Comparison of ENCODE assay signal across 17 mouse cellular contexts in the genomic region with DNA sequence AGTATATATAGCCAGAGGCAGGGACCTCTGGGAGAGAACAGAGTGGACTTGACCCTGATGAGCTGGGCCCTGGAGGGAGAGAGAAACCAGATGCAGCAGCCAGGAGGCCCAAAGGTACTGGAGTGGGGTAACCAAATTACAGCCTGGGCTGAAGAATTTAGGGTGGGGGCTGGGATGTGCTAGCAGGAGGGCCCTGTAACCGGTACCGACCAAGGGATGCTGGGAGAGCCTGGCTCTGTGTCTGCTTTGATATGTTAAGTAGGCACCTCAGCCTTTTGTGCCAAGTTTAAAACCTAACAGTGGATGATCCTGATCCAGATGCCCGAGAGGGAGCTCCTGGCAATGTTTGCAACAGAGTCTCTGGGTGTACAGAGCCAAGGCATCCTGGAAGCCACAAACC. TPM values are rescaled to one million over a fixed set of nuclear protein-coding genes. Genes with fewer than 3 reads are reported as not detected.
A peak's percentile ranks its signal among the peaks of the same experiment; 100 is the strongest.
DNase-seq lines count a peak whose midpoint lies in the region; ATAC-seq and TF ChIP-seq lines count a peak whose summit lies in the region.
"Had no signal": no experiment of that assay in that cellular context is flagged by ENCODE, and none has a peak within 500 bp of the region (broad histone marks: within the 10 kb centered on the region; RNA-seq: fewer than 3 reads in every experiment).

No protein-coding gene starts in this region.

- H3K36me3 ChIP-seq in forebrain, embryonic 10.5 days (replicated peaks) = no peaks in the 10 kb centered on the region
- H3K36me3 ChIP-seq in forebrain, postnatal 0 days (ENCODE audit: insufficient read depth) = no peaks in the 10 kb centered on the region
- H3K36me3 ChIP-seq in heart, embryonic 15.5 days = no peaks in the 10 kb centered on the region
- no peaks in the 10 kb centered on the region for H3K36me3 ChIP-seq in midbrain, embryonic 14.5 days (ENCODE audit: control insufficient read depth, insufficient read depth, low read length)
- H3K36me3 ChIP-seq in midbrain, postnatal 0 days (ENCODE audit: insufficient read depth, low read length) = no peaks in the 10 kb centered on the region
- no peaks in the 10 kb centered on the region for H3K36me3 ChIP-seq in hindbrain, postnatal 0 days (ENCODE audit: insufficient read depth, low read length)
- H3K36me3 ChIP-seq: G1E; liver, embryonic 15.5 days had no signal

- 0 out of 2 replicates have a peak overlapping the region, but pooled peaks have one; percentile 15 for H3K27ac ChIP-seq in forebrain, embryonic 10.5 days
- no peak overlapping the region for H3K27ac ChIP-seq in forebrain, postnatal 0 days (ENCODE audit: low read depth, low read length)
- peak overlapping the region; percentile 1; the same call in 1 of the 2 replicates for H3K27ac ChIP-seq in heart, embryonic 15.5 days
- no peak overlapping the region for H3K27ac ChIP-seq in midbrain, embryonic 14.5 days (replicated peaks; ENCODE audit: low read depth, low read length)
- H3K27ac ChIP-seq in midbrain, postnatal 0 days (ENCODE audit: low read depth, low read length) = no peak overlapping the region
- H3K27ac ChIP-seq in hindbrain, postnatal 0 days = no peak overlapping the region
- H3K27ac ChIP-seq: gastrocnemius, adult 2 months; liver, embryonic 15.5 days had no signal

- H3K4me2 ChIP-seq in forebrain, postnatal 0 days (ENCODE audit: low read depth) = no peak overlapping the region
- H3K4me2 ChIP-seq in heart, embryonic 15.5 days = no peak overlapping the region
- H3K4me2 ChIP-seq in midbrain, embryonic 14.5 days (ENCODE audit: low read length) = no peak overlapping the region
- H3K4me2 ChIP-seq in midbrain, postnatal 0 days (ENCODE audit: low read depth, low read length, poor library complexity, severe bottlenecking) = no peak overlapping the region
- no peak overlapping the region for H3K4me2 ChIP-seq in hindbrain, postnatal 0 days (ENCODE audit: low read depth, low read length)
- H3K4me2 ChIP-seq: liver, embryonic 15.5 days had no signal

- ATAC-seq in forebrain, postnatal 0 days = no peak
- no peak for ATAC-seq in heart, embryonic 15.5 days (replicated peaks; ENCODE audit: insufficient number of reproducible peaks, insufficient read depth, low FRiP score, low read depth)
- ATAC-seq in midbrain, embryonic 14.5 days (ENCODE audit: low FRiP score, low TSS enrichment) = no peak
- no peak for ATAC-seq in midbrain, postnatal 0 days (ENCODE audit: low FRiP score)
- no peak for ATAC-seq in hindbrain, postnatal 0 days
- ATAC-seq: activated CD4-positive, CD25-positive, alpha-beta regulatory T cell, adult 4 months had no signal

- H3K27me3 ChIP-seq in forebrain, embryonic 10.5 days (ENCODE audit: poor library complexity, severe bottlenecking) = no peaks in the 10 kb centered on the region
- no peaks in the 10 kb centered on the region for H3K27me3 ChIP-seq in forebrain, postnatal 0 days (ENCODE audit: insufficient read depth, low read length)
- no peaks in the 10 kb centered on the region for H3K27me3 ChIP-seq in heart, embryonic 15.5 days
- no peaks in the 10 kb centered on the region for H3K27me3 ChIP-seq in midbrain, embryonic 14.5 days (ENCODE audit: control insufficient read depth, insufficient read depth, low read length)
- no peaks in the 10 kb centered on the region for H3K27me3 ChIP-seq in midbrain, postnatal 0 days (ENCODE audit: insufficient read depth, low read length)
- H3K27me3 ChIP-seq in hindbrain, postnatal 0 days (ENCODE audit: insufficient read depth, low read length) = no peaks in the 10 kb centered on the region
- H3K27me3 ChIP-seq: liver, embryonic 15.5 days had no signal

- no peak overlapping the region for H3K9ac ChIP-seq in forebrain, postnatal 0 days
- no peak overlapping the region for H3K9ac ChIP-seq in heart, embryonic 15.5 days
- no peak overlapping the region for H3K9ac ChIP-seq in midbrain, embryonic 14.5 days (replicated peaks; ENCODE audit: low read length)
- no peak overlapping the region for H3K9ac ChIP-seq in midbrain, postnatal 0 days (replicated peaks; ENCODE audit: low read length, poor library complexity, severe bottlenecking)
- H3K9ac ChIP-seq in hindbrain, postnatal 0 days (replicated peaks; ENCODE audit: low read length) = no peak overlapping the region
- H3K9ac ChIP-seq: liver, embryonic 15.5 days had no signal

- DNase-seq in forebrain, embryonic 10.5 days (ENCODE audit: extremely low spot score, low spot score) = no peak
- DNase-seq in forebrain, postnatal 0 days = no peak
- no peak for DNase-seq in heart, postnatal 36 days
- DNase-seq in midbrain, embryonic 14.5 days = peak; percentile 14
- no peak for DNase-seq in midbrain, postnatal 0 days (ENCODE audit: low spot score)
- no peak for DNase-seq in hindbrain, postnatal 0 days (ENCODE audit: low spot score)
- no peak for DNase-seq in adrenal gland, adult 8-10 months
- DNase-seq: cerebellum, adult 11-12 months; gastrocnemius, adult 2 months; kidney, adult 9 months; right cerebral cortex, adult 18-20 months; spleen, adult 18-20 months; thymus, postnatal 36 days had no signal

- H3K9me3 ChIP-seq in forebrain, embryonic 10.5 days = no peaks in the 10 kb centered on the region
- no peaks in the 10 kb centered on the region for H3K9me3 ChIP-seq in forebrain, postnatal 0 days (ENCODE audit: low read length)
- no peaks in the 10 kb centered on the region for H3K9me3 ChIP-seq in heart, embryonic 15.5 days (replicated peaks)
- H3K9me3 ChIP-seq in midbrain, embryonic 14.5 days (ENCODE audit: control insufficient read depth, low read length) = no peaks in the 10 kb centered on the region
- H3K9me3 ChIP-seq in midbrain, postnatal 0 days (ENCODE audit: low read length) = no peaks in the 10 kb centered on the region
- no peaks in the 10 kb centered on the region for H3K9me3 ChIP-seq in hindbrain, postnatal 0 days (ENCODE audit: low read length)
- H3K9me3 ChIP-seq: G1E; liver, embryonic 15.5 days had no signal

- H3K4me1 ChIP-seq in forebrain, embryonic 10.5 days = peaks cover 13% of the 10 kb centered on the region
- H3K4me1 ChIP-seq in forebrain, postnatal 0 days (ENCODE audit: insufficient read depth) = no peaks in the 10 kb centered on the region
- H3K4me1 ChIP-seq in heart, embryonic 15.5 days (replicated peaks) = peaks cover 28% of the 10 kb centered on the region
- H3K4me1 ChIP-seq in midbrain, embryonic 14.5 days (ENCODE audit: control insufficient read depth, insufficient read depth, low read length) = peaks cover 5% of the 10 kb centered on the region; the same call in 1 of the 2 replicates
- no peaks in the 10 kb centered on the region; the same call in 1 of the 2 replicates for H3K4me1 ChIP-seq in midbrain, postnatal 0 days (ENCODE audit: insufficient read depth, low read length)
- no peaks in the 10 kb centered on the region for H3K4me1 ChIP-seq in hindbrain, postnatal 0 days (ENCODE audit: insufficient read depth, low read length)

- intact Hi-C loops in heart, postnatal 36 days (cut with DNase I) = no loop called here

- 14% methylated on average over 3 of the region's 3 CpGs for WGBS in forebrain, embryonic 10.5 days
- 8% methylated on average over 3 of the region's 3 CpGs for WGBS in forebrain, postnatal 0 days
- 27% methylated on average over 3 of the region's 3 CpGs for WGBS in heart, embryonic 15.5 days
- WGBS in midbrain, embryonic 14.5 days = 5% methylated on average over 3 of the region's 3 CpGs
- WGBS in midbrain, postnatal 0 days = 7% methylated on average over 3 of the region's 3 CpGs
- 10% methylated on average over 3 of the region's 3 CpGs for WGBS in hindbrain, postnatal 0 days

- no peak for TF ChIP-seq CTCF in forebrain, postnatal 0 days (IDR thresholded peaks at IDR 0.05; ENCODE audit: low read depth)
- TF ChIP-seq CTCF in midbrain, postnatal 0 days (IDR thresholded peaks at IDR 0.05) = no peak
- TF ChIP-seq CTCF in hindbrain, postnatal 0 days (IDR thresholded peaks at IDR 0.05; ENCODE audit: low read depth) = no peak

- H3K4me3 ChIP-seq in forebrain, embryonic 10.5 days = no peak overlapping the region
- no peak overlapping the region for H3K4me3 ChIP-seq in forebrain, postnatal 0 days (ENCODE audit: low read depth, low read length)
- no peak overlapping the region for H3K4me3 ChIP-seq in heart, embryonic 15.5 days
- no peak overlapping the region for H3K4me3 ChIP-seq in midbrain, embryonic 14.5 days (replicated peaks; ENCODE audit: low read depth, low read length)
- no peak overlapping the region for H3K4me3 ChIP-seq in midbrain, postnatal 0 days (ENCODE audit: low read depth, low read length)
- no peak overlapping the region for H3K4me3 ChIP-seq in hindbrain, postnatal 0 days (ENCODE audit: low read length)
- H3K4me3 ChIP-seq: gastrocnemius, adult 2 months; liver, embryonic 15.5 days had no signal

RNA-seq across cellular contexts. Expression of gene Pak1ip1, which starts 56.5 kb away (rescaled TPM):
- polyA plus RNA-seq in forebrain, embryonic 10.5 days (2016; fragmentation: Nextera tagmentation; extraction: Ambion mirVana) = 87.6 and 87.9 TPM in 2 replicates
- 42.9 and 45.9 TPM in 2 replicates for total RNA-seq in forebrain, postnatal 0 days (2014; rRNA removed)
- 49.4 and 52.5 TPM in 2 replicates for polyA plus RNA-seq in forebrain, postnatal 0 days (2015; fragmentation: Nextera tagmentation; extraction: Ambion mirVana)
- polyA plus RNA-seq in heart, embryonic 15.5 days (2015; fragmentation: Nextera tagmentation; extraction: Ambion mirVana) = 47.5 and 49.6 TPM in 2 replicates
- total RNA-seq in heart, postnatal 36 days (2021) = 10 to 100 TPM; 26.5 to 29.6 TPM
- polyA plus RNA-seq in midbrain, embryonic 14.5 days (2014; fragmentation: Nextera tagmentation; extraction: Ambion mirVana) = 62.9 and 66.0 TPM in 2 replicates
- total RNA-seq in midbrain, postnatal 0 days (2014; rRNA removed) = 32.9 and 38.1 TPM in 2 replicates
- polyA plus RNA-seq in midbrain, postnatal 0 days (2015; fragmentation: Nextera tagmentation; extraction: Ambion mirVana) = 42.6 and 43.6 TPM in 2 replicates
- total RNA-seq in hindbrain, postnatal 0 days (2014; rRNA removed) = 34.2 and 42.2 TPM in 2 replicates
- polyA plus RNA-seq in hindbrain, postnatal 0 days (2015; fragmentation: Nextera tagmentation; extraction: Ambion mirVana) = 45.8 and 50.6 TPM in 2 replicates
- 10 to 100 TPM; 55.7 to 64.6 (median 57.4) TPM for total RNA-seq in adrenal gland, adult 8-10 months (2022)

Comparison
In these comparisons a context has a peak if more than half of its experiments do, and no peak if none do; other contexts are left out.
1. H3K27ac ChIP-seq: peak in forebrain, embryonic 10.5 days (single experiment) and heart, embryonic 15.5 days (single experiment); none in forebrain, postnatal 0 days (single experiment), midbrain, embryonic 14.5 days (single experiment), midbrain, postnatal 0 days (single experiment) and hindbrain, postnatal 0 days (single experiment).